Mouse (Mus musculus) liver, embryonic 14.5 days (tissue): Measurements from ENCODE around the gene Smlr1.

Experiments used
- CTCF ChIP-seq: IDR thresholded peaks from 2 replicates; pipeline ENCODE4 v1.5.1; 2016; ENCODE audit warnings: antibody characterized with exemption, low read depth, control low read depth
- EP300 ChIP-seq: IDR thresholded peaks from 2 replicates; pipeline ENCODE4 v1.6.1; 2016; ENCODE audit warnings: antibody characterized with exemption, low read depth

DNA sequence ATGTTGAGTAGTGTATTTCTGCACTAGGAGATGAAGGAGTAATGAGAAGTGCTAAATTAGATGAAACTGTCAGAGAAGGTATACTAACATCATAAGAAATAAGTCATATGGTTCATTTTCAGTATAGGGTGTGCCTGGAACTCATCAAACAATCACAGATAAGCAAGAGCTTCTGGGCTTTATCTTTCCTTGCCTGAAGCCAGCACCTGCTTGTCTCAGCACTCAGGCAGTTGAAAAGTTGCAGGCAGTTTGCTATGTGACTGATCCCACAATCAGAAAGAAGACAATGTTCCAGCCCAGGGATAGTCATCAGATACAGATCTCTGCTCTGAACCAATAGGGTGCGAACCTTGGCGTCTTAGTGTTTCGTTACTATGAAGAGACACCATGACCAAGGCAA, 5.0 kb upstream of the Smlr1 start:
- no peak for TF ChIP-seq CTCF
- peak; percentile 18; the same call in 1 of the 2 replicates for TF ChIP-seq EP300
